Mouse (Mus musculus) heart, postnatal 14 days (tissue): ENCODE results near the gene Slc43a2. TPM values are rescaled to one million over a fixed set of nuclear protein-coding genes. Genes with fewer than 3 reads are reported as not detected.

Source experiments
- DNase-seq, 2 experiments: peaks; one replicate each; pipeline ENCODE4 v3.0.0; 2021 to 2022
- intact Hi-C: fragments of 180-260 bp; cut with DNase I; formaldehyde crosslinking; loops from one replicate; pipeline ENCODE4 v1.15.1; 2025
- total RNA-seq, 2 experiments: library from RNA; stranded (reverse); gene quantifications; 2 replicates each; pipeline ENCODE4 v1.2.3; 2021

Gene Slc43a2
- total RNA-seq, 2 experiments from 2014 or later, result 23.4 to 25.8 TPM

DNA sequence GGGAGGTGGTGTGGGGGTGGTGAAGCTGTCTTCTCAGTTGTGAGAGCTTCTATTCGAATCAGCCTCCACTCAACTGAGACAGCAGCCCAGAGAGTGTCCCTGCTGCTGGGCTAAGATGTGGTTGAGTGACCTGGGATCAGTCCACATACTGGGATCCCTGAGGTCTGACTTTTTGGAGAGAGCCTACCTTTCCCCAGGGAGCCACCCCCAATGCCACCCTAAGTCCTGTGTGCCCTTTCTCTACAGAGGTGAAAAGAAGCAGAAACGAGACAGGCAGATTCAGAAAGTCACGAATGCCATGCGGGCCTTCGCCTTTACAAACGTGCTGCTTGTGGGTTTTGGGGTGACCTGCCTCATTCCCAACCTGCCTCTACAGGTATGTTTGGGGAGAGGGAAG lies 36.6 kb downstream of the Slc43a2 start:
- intact Hi-C loops, result no loop called here
- DNase-seq, result no peak

DNA sequence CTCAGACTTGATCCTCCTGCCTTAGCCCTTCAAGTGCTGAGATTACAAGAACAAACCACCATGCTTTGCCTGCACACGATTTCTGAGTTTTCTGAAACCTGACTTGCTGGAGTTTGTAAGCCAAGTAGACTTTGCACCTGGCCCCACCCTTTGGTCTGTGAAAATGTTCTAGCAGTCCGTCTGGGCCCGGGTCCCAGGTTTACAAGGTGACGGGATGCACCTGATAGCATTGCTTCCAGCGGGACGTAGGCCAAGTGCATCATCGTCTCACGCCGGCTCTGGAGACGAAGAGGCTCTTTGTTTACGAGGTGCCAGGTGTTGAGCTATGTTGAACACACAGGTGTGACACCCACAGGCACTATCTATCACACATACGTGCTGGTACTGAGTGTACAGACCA lies 37.5 kb downstream of the Slc43a2 start:
- intact Hi-C loops, result no loop called here
- DNase-seq, result no peak

DNA sequence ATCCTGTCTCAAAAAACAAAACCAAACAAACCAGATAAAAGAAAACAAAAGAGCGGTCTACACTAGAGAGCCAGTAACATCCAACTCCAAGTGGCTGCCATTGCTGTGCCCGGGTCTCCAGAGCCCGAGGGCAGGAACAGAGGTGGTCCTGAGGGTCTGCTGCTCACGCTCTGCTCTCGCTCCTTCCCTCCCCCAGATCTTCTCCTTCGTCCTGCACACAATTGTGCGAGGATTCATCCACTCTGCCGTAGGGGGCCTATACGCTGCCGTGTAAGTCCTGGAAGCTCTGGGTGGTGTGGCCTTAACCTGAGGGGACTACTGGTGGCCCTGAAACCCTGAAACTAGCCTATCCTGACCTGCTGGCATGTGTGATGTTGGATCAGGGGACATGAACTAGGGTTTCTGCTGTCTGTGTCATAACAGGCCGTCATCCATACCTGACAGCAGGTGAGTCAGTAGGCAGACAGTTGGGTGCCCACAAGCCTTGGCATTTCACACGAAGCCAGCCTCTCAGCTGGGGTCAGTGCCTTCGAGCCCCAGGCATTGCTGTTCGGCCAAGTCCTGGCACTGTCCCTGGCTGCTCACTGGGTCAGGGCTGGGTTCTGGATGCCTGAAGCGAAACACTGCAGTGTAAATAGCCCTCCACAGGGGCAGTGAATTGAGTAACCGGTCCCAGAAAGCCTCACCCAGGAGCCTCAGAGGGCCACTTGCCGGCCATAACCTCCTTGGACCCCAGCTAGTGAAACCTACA lies 39.1 kb downstream of the Slc43a2 start:
- intact Hi-C loops, result loop anchor here (5.0 kb wide), 1 partner anchor 118 kb away; the partner anchor contains the start of gene Wdr81
- no peak for DNase-seq

DNA sequence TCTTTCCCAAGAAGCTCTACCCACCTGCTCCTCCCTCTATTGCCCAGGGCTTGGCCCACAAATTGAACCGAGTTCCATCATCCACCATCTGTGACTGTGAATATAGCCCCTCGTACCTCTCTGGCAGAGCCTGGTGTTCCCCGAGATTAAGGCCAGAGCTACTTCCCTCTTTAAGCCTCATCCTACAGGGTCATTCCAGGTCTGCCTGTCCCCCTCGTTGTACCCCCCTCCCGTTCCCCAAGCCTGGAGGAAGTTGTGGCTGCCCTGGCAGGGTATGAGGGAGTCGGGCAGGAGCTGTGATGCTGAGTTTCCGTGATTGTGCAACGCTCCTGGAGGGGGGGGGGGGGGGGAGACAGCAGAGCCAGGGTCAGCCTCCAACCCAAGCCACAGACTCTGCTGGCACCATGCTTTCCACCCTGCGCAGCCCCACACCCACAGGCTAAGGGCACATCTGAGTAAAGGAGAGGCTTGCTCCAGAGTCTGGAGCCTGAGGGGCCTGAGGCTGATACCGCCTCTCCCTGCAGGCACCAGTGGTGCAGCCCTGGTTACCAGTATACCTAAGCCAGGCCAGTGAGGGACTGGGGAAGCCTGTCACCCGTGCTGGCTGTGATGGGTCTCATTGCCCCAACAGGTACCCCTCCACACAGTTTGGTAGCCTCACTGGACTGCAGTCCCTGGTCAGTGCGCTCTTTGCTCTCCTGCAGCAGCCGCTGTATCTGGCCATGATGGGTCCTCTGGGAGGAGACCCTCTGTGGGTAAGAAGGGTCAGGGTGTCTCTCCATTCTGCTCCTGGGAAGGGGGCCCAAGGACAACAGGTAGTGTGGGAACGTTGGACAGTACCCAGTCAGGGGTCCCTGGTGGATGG lies 39.9 kb downstream of the Slc43a2 start:
- intact Hi-C loops, result loop anchor here (5.0 kb wide), 1 partner anchor 119 kb away; the partner anchor contains the start of gene Wdr81
- peak in 1 of 2 experiments; percentile 43 for DNase-seq

DNA sequence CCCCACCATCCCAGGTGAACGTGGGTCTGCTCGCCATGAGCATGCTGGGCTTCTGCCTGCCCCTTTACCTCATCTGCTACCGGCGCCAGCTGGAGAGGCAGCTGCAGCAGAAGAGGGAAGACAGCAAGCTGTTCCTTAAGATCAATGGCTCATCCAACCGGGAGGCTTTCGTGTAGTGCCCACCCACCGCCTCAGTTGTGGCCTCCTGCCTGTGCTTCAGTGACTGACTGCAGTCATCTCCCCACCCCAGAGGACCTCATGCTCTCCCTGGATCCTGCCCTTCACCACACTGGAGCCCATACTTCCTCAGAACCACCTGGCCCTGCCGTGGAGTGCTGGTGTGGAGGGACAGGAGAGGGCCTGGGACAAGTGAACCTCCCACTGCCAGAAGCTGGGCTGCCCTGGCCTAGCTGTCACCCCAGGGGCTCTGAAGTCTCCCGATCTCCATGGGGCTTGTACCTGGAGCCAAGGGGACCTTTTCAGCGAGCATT lies 40.9 kb downstream of the Slc43a2 start:
- DNase-seq, result no peak
- intact Hi-C loops, result loop anchor here (2.0 to 5.0 kb wide), 2 partner anchors 120 to 172 kb away; partner anchors contain the start of gene Wdr81

DNA sequence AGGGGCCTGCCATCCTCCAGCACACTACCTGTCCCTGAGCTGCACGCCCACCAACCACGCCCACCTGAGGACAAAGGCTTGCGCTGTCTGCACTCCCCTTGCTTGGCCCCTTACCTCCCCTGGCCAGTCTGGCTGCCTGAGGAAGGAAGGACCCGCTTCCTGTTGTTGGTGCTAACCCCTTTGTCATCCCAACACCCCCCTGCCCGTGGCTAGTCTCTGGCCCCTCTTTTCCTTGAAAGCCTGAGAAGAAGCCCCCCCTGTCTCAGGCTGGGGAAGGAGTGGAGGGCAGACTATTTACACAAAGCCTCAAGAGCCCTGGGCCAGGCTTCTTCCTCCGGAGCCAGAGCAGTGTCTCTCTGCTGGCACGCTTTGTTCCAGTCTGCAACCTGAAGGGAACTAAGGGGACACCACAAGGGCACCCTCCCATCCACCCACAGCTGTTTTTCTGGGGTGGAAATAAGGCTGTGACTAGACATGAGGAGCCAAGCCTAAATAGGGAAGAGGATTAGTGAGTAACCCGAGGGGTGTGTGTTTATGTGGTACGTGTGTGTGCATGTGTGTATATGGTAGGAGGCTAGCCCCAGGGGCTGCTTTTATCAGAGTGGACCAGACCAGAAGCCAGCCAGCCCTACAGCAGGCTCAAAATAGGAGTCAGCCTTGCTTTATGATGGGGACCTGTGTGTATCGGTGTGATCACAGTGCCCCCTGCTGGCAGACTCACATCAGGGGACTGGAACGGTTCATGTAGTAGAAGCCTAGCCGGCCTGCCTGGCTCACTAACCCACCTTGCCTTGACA lies 41.6 kb downstream of the Slc43a2 start:
- peak; percentile 93 to 95 for DNase-seq
- intact Hi-C loops, result loop anchor here (1.0 to 5.0 kb wide), 3 partner anchors 43 to 172 kb away; partner anchors contain the start of gene Wdr81

- no peak for DNase-seq
- intact Hi-C loops, result loop anchor here (5.0 kb wide), 1 partner anchor 122 kb away; the partner anchor contains the start of gene Wdr81
Observed at GRCm38 (mm10) chr11:75574378-75575123, 43.1 kb downstream of the Slc43a2 start.

DNA sequence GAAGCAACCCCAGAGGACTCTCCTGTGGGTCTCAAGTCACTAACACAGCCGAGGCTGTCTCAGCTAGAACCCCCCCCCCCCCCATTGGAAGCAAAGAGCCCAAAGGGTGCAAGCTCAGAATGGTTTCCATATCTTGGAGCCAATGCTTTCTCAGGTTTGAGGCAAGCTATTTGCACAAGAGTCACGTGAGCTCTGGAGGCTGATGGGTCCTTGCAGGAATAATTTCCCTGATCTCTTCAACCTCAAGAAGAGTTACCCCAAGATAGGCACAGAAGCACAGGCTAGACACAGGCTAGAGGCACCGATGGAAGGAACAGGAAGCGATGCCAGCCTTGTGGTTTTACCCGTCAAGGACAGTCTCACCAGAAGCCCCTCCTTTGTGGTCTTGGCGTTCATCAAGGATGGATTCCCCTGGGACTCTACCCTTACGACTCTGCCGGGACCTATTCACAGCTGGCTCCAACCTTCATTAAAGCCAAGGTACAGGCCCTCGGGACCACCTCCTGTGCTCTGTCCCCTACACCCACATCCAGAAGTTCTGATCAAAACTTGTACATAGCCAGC lies 44.1 kb downstream of the Slc43a2 start:
- intact Hi-C loops, result no loop called here
- DNase-seq, result no peak

- no peak for DNase-seq
- intact Hi-C loops, result no loop called here
Observed at GRCm38 (mm10) chr11:75578609-75579008, 47.1 kb downstream of the Slc43a2 start.

DNA sequence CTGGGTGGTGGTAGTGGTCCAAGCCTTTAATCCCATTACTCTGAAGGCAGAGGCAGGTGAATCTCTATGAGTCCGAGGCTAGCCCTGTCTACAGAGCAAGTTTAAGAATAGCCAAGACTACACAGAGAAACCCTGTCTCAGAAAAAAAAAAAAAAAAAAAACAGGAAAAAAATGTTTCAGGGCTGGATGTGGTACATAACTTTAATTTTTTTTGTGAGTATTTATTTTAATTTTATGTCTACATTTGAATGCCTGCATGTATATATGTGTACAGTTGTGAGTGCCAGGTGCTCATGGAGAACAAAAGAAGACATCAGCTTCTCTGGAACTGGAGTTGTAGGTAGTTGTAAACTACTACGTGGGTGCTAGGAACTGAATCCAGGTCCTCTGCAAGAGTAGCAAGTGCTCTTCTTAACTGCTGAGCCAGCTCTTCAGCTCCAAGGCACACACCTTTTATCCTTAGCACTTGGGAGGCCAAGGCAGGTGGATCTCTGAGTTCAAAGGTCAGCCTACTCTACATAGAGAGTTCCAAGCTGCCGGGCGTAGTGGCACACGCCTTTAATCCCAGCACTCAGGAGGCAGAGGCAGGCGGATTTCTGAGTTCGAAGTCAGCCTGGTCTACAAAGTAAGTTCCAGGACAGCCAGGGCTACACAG lies 50.1 kb downstream of the Slc43a2 start:
- no peak for DNase-seq
- intact Hi-C loops, result no loop called here

- no peak for DNase-seq
- intact Hi-C loops, result no loop called here
Observed at GRCm38 (mm10) chr11:75583521-75583920, 52.0 kb downstream of the Slc43a2 start.

DNA sequence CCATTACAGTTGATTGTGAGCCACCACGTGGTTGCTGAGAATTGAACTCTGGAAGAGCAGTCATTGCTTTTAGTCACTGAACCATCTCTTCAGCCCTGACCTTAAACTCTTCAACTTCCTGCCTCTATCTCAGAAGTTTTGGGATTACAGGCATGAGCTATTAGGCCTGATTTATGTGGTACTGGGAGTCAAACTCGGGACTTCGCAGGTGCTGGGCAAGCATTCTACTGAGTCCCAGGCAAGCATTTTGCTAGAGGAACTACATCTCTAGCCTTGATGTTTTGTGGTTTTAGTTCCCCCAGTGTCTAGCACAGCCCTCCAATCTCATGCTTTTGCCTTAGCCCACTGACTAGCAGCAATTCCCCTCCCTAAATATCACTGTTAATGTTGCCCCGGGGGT lies 53.6 kb downstream of the Slc43a2 start:
- intact Hi-C loops, result no loop called here
- no peak for DNase-seq

GRCm38 (mm10) chr11:75585978-75586377 lies 54.5 kb downstream of the Slc43a2 start:
- no peak for DNase-seq
- intact Hi-C loops, result no loop called here

- intact Hi-C loops, result no loop called here
- DNase-seq, result no peak
Observed at GRCm38 (mm10) chr11:75586963-75587362, 55.5 kb downstream of the Slc43a2 start.

GRCm38 (mm10) chr11:75587493-75588284 lies 56.2 kb downstream of the Slc43a2 start, which contains the start of gene Pitpna:
Gene Pitpna (plus strand): TSS chr11:75588097.
- peak; percentile 98 for DNase-seq
- intact Hi-C loops, result no loop called here

- no peak for DNase-seq
- intact Hi-C loops, result no loop called here
Observed at GRCm38 (mm10) chr11:75588285-75588941, 56.9 kb downstream of the Slc43a2 start.

DNA sequence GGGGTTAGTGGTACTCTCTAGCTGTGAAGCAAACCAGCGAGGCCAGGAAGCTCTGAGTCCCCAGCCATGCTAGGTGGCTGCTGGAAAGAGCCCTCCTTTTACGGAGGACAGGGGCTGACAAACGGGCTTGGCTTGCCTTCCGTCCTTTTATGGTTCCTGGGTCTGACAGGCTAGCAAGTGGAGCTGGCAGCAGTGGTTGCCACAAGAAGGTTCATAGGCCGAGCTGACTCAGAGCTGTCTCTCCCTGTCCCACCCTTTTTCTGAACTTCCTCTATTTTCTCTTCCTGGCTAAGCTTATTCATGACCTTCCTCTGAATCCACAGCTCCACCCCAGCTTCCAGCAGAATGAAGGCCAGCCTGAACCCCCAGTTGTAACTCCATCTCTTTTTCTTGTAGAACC lies 61.1 kb downstream of the Slc43a2 start:
- intact Hi-C loops, result no loop called here

More for the DNA sequence above, 61.1 kb downstream of the Slc43a2 start:
- DNase-seq, result no peak
